Mouse (Mus musculus) thymus, adult 2 months (tissue): Measurements from ENCODE around the gene Lclat1. TPM values are rescaled to one million over a fixed set of nuclear protein-coding genes. Genes with fewer than 3 reads are reported as not detected.

Source experiments
- DNase-seq: peaks from one replicate; pipeline ENCODE4 v3.0.0; 2021
- H3K27ac ChIP-seq: fragments of 200-500 bp; 2 replicates; pipeline ENCODE4 v1.5.1; 2012; ENCODE audit warnings: low read length, control low read depth; ENCODE audit not compliant: control insufficient read depth, insufficient read depth
- H3K27me3 ChIP-seq: fragments of 200-500 bp; 2 replicates; pipeline ENCODE4 v1.6.1; 2012; ENCODE audit warnings: mild to moderate bottlenecking, low read length, moderate library complexity, mixed read lengths; ENCODE audit not compliant: control insufficient read depth, insufficient read depth
- H3K36me3 ChIP-seq: fragments of 200-500 bp; 2 replicates; pipeline ENCODE4 v1.6.1; 2012; ENCODE audit warnings: mild to moderate bottlenecking, low read length, moderate library complexity; ENCODE audit not compliant: control insufficient read depth, insufficient read depth
- H3K4me1 ChIP-seq: fragments of 200-500 bp; replicated peaks from 2 replicates; pipeline ENCODE4 v1.6.1; 2012; ENCODE audit warnings: low read length; ENCODE audit not compliant: control insufficient read depth, insufficient read depth
- H3K4me3 ChIP-seq: fragments of 200-500 bp; 2 replicates; pipeline ENCODE4 v1.5.1; 2012; ENCODE audit warnings: mild to moderate bottlenecking, low read length, control low read depth, moderate library complexity; ENCODE audit not compliant: control insufficient read depth, insufficient read depth
- CTCF ChIP-seq: fragments of 200-500 bp; IDR thresholded peaks from 2 replicates; pipeline ENCODE4 v1.5.1; 2012; ENCODE audit warnings: mild to moderate bottlenecking, control low read depth, low read length, moderate library complexity, borderline replicate concordance; ENCODE audit not compliant: control insufficient read depth, poor library complexity, insufficient read depth; ENCODE audit errors: extremely low read depth
- POLR2A ChIP-seq: fragments of 200-500 bp; IDR thresholded peaks from 2 replicates; pipeline ENCODE4 v1.6.1; 2012; ENCODE audit warnings: mild to moderate bottlenecking, low read length, control low read depth, moderate library complexity; ENCODE audit not compliant: control insufficient read depth, poor library complexity, insufficient read depth; ENCODE audit errors: extremely low read depth
- WGBS: fragments of 180-500 bp; shearing (Covaris S2); methylation state at CpG from one replicate; pipeline ENCODE4 v1.1.7; 2018; 5-methylcytosine and 5-hydroxymethylcytosine counted together
- polyA plus RNA-seq: library from polyadenylated mRNA; depleted of rRNA; stranded (reverse); fragments of >200 nt; gene quantifications from 2 replicates; pipeline ENCODE4 v1.2.3, GENCODE M21; 2012

Gene Lclat1
- polyA plus RNA-seq, 1 experiment: 5.4 TPM

DNA sequence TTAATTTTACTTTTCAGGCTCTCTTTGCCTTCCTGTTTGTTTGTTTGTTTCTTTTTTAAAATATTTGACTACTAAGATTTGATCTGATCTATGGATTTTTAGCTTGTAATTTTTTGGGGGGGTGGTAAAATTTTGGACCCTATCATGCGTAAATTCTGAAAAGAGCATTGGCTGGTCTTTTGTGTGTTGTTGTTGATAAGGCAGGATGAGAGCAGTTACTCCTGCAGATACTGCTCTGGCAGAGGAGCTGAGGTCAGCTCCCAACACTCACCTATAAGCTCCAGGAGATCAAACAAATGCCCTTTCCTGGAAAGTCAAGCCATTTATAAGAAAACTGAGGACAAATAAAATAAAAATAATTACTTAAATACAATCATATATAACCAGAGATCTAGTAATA lies 123.6 kb downstream of the Lclat1 start:
- Histone ChIP-seq H3K27me3 (no peaks in the 10 kb centered on the region), H3K27ac (no peak overlapping the region), H3K4me3 (no peak overlapping the region), H3K36me3 (no peaks in the 10 kb centered on the region), H3K4me1 (peaks cover 19% of the 10 kb centered on the region)
- 90% methylated on average over 1 of the region's 1 CpGs for WGBS
- TF ChIP-seq POLR2A: no peak
- TF ChIP-seq CTCF: no peak
- DNase-seq: no peak

DNA sequence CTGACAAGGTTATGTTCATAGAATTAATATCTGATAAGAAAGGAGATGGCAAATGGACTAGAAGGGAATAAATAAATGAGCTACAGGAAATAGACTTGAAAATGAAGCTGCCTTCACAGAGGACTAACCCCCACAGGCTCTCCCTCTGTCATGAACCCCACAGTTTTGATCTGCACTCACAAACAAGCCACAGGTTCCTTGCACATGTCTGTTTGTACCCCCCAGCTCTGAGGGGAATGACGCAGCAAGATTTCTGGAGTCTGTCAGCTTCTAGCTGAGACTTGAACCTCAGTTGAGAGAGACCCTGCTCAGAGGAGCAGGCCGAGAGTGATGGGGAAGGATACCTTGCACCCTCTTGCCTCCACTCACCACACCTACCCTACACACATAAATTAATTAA lies 124.8 kb downstream of the Lclat1 start:
- H3K4me1 ChIP-seq: peaks cover 13% of the 10 kb centered on the region
- DNase-seq: peak; percentile 41
- no peak overlapping the region for H3K4me3 ChIP-seq
- no peak overlapping the region for H3K27ac ChIP-seq
- H3K27me3 ChIP-seq: no peaks in the 10 kb centered on the region
- H3K36me3 ChIP-seq: no peaks in the 10 kb centered on the region
- 25% methylated on average over 2 of the region's 2 CpGs for WGBS
- TF ChIP-seq CTCF (no peak), POLR2A (no peak)

DNA sequence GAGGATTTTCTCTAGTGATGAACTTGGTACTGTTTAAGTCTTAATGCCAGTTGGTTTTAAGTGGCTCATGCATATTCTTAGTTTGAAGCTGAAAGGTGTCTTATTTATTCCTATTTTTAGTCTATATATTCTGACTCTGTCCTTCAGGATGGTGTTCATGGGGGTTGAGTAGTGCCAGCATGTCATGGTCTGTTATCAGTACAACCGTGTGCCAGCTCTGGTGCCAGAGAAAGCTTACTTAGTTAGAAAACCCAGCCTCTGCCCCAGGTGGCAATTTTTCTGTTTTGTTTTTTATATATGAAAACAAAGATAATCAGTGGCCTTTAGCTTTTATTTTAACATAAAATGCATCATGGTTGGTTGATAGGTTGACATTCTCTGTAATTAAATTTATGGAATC lies 126.2 kb downstream of the Lclat1 start:
- Histone ChIP-seq H3K36me3 (no peaks in the 10 kb centered on the region), H3K27ac (no peak overlapping the region), H3K4me1 (peaks cover 13% of the 10 kb centered on the region), H3K27me3 (no peaks in the 10 kb centered on the region), H3K4me3 (no peak overlapping the region)
- WGBS: 98% methylated on average over 1 of the region's 1 CpGs
- no peak for DNase-seq
- TF ChIP-seq POLR2A: no peak
- TF ChIP-seq CTCF: no peak

DNA sequence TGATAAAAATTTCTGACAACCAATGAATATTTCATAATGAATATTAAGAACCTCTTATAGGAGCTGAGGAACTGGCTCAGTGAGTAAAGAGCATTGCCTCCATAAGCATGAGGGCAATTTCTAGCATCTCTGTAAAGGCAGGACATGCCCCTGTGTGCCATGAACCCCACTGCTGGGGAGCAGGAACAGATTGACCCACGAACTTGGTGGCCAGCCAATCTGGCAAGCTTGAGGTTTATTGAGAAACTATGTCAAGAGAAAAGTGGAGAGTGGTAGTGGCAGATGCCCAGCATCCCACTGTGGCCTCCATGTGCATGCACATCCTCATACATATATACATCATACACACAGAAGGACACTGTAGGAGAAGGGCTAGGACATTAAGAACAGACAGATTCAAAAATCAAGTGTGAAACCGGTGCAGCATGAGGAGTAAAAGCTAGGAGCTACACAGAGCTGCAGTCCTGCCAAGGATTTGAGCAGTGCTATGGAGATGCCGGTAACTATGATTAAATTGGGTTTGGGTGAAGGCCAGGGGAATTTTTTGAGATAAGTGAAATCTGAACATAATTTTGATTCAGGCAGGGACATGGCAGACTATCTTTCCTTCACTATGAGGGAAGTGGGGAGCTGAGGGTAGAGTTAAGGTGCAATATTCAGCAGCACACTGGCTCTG lies 129.5 kb downstream of the Lclat1 start:
- TF ChIP-seq CTCF (no peak), POLR2A (no peak)
- no peak for DNase-seq
- Histone ChIP-seq H3K36me3 (no peaks in the 10 kb centered on the region), H3K27me3 (no peaks in the 10 kb centered on the region), H3K4me3 (no peak overlapping the region), H3K4me1 (peaks cover 5% of the 10 kb centered on the region; the same call in 1 of the 2 replicates), H3K27ac (no peak overlapping the region)
- 87% methylated on average over 3 of the region's 3 CpGs for WGBS

DNA sequence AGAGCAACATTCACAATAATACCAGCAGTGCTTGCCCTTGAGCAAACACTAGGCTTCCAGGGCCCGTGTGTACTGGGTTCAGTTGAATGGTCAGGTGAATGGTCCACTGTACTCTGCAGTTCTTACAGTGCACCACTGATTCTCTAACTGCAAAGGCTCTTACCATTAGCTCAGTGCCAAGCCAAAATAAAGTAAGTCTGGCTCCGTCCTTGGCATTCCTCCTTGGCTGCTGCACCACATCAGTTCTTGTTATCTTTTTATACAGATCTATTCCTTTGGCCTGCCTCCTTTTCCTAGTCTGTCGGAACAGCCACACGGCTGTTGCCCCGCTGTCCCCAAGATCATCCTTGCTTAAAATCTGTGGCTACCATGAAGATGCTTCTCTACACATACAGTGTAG lies 130.7 kb downstream of the Lclat1 start:
- no peak for TF ChIP-seq CTCF
- no peak for TF ChIP-seq POLR2A
- DNase-seq: no peak
- 96% methylated on average over 5 of the region's 5 CpGs for WGBS

DNA sequence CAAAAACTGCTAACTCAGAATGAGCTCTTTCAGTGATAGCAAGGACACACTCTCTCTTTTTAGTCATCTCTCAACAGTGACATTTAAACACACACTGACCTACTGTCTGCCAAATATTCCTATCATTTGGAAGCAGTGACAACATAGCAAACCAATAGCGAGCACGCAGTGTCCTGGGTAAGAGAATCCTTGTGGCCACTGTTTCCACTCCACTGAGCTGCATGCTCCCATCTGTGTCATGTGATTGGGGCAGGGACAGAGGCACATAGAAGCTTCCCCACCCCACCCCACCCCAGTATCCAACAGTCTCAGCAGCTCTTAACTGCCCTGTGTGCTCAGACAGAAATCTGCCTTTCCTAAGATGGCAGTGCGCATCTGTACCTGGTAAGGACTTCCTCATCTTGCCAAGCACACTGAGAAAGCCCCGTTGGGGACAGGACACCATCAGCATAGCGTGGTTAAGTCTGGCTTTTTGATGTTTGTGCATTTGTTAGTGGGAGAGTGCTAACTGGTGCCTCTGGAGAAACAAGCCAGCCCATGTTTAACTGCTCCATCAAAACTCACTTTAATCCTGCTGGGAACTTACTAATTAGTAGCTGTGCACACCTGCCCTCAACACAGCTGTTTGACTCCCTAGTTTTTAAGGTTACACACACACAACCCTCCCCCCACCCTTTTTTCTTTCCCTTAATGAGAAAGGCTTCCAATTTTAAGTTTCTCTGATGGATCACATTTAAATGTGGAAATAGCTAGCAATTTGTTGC lies 133.5 kb downstream of the Lclat1 start:
- H3K4me3 ChIP-seq: no peak overlapping the region
- no peak for DNase-seq
- WGBS: 57% methylated on average over 5 of the region's 5 CpGs
- 0 out of 2 replicates have a peak, but pooled peaks cover 2% of the 10 kb centered on the region for H3K4me1 ChIP-seq
- TF ChIP-seq CTCF (no peak), POLR2A (no peak)
- H3K27ac ChIP-seq: no peak overlapping the region
- H3K27me3 ChIP-seq: no peaks in the 10 kb centered on the region
- H3K36me3 ChIP-seq: no peaks in the 10 kb centered on the region

More for the DNA sequence above, 130.7 kb downstream of the Lclat1 start:
- no peak overlapping the region for H3K27ac ChIP-seq
- no peaks in the 10 kb centered on the region for H3K36me3 ChIP-seq
- no peaks in the 10 kb centered on the region for H3K27me3 ChIP-seq
- H3K4me1 ChIP-seq: 0 out of 2 replicates have a peak, but pooled peaks cover 2% of the 10 kb centered on the region
- no peak overlapping the region for H3K4me3 ChIP-seq
